Mouse (Mus musculus): ENCODE measurements around the gene Klk1b16.

- TF ChIP-seq CTCF (IDR thresholded peaks at IDR 0.05; ENCODE audit: extremely low read depth, insufficient read depth, low read length) (no peak), POLR2A (IDR thresholded peaks at IDR 0.05; ENCODE audit: extremely low read depth, insufficient read depth, low read length) (no peak)
These were observed 13.1 kb upstream of the Klk1b16 start for GRCm38 (mm10) chr7:44123445-44123844.
